Mouse (Mus musculus): ENCODE results near the gene Ptprm. TPM values are rescaled to one million over a fixed set of nuclear protein-coding genes. Genes with fewer than 3 reads are reported as not detected.

The Ptprm gene
- polyA plus RNA-seq, 1 experiment from 2014 or later = 12.6 TPM

DNA sequence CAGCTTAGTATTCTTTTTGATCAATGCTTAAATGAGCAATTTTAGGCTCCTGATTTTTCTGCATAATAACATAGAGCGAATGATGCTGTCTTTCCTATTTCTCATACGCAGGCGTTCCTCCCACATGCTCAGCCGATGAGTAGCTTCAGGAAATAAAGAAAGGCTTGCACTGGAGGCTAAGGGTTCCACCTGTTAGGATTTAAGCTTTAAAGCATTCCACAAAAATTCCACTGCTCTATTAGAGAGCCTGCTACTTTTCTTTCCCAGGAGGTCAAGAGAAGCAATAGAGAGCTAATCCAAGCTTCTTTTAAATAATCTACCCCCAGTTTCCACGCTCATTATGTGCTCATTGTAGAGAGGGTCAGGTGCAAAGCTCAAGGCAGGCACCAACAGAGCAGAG lies 127.3 kb downstream of the Ptprm start:
- 74% methylated on average over 5 of the region's 5 CpGs for WGBS
- no peaks in the 10 kb centered on the region for H3K36me3 ChIP-seq
- H3K9me3 ChIP-seq = no peaks in the 10 kb centered on the region
- H3K27me3 ChIP-seq (ENCODE audit: insufficient read depth, poor library complexity, severe bottlenecking) = no peaks in the 10 kb centered on the region
- H3K27ac ChIP-seq = no peak overlapping the region
- 0 out of 2 replicates have a peak, but pooled peaks cover 2% of the 10 kb centered on the region for H3K4me1 ChIP-seq
- no peak for DNase-seq (ENCODE audit: low spot score)
- H3K4me3 ChIP-seq = no peak overlapping the region

DNA sequence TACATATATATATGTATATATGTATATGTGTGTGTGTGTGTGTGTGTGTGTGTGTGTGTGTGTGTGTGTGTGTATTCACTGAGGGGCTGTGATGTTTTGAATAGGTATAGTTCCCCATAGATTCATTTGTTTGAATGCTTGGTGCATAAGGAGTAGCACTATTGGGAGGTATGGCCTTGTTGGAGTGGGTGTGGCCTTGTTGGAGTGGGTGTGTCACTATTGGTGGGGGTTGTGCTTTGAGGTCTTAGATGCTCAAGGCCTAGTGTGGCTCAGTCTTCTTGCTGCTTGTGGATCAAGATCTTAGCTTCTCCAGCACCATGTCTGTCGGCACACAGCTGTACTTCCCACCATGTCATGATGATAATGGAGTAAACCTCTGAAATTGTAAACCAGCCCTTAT lies 138.9 kb downstream of the Ptprm start:
- Histone ChIP-seq H3K9me3 (no peaks in the 10 kb centered on the region), H3K36me3 (no peaks in the 10 kb centered on the region), H3K4me3 (no peak overlapping the region), H3K27ac (no peak overlapping the region), H3K27me3 (ENCODE audit: insufficient read depth, poor library complexity, severe bottlenecking) (no peaks in the 10 kb centered on the region), H3K4me1 (0 out of 2 replicates have a peak, but pooled peaks cover 9% of the 10 kb centered on the region)
- WGBS = 72% methylated on average over 1 of the region's 1 CpGs
- DNase-seq (ENCODE audit: low spot score) = peak; percentile 61

DNA sequence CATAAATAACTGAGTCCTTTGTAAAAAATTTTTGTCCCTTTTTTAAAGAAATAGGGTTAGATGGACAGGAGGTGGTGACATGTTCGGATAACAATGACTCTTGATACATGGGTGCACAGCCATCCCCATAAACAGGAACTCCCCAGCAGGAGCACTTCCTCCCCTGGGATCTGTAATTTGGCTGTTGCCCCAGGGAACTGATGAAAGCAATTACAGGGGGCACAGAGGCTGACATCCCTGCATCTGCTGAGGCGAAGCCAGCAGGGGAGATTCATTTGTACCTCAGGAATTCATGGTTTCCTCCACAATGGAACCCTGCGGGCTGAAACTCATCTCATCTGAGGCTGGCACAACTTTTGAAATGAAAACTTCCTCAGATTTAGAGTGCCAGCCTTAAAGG lies 140.5 kb downstream of the Ptprm start:
- Histone ChIP-seq H3K27me3 (ENCODE audit: insufficient read depth, poor library complexity, severe bottlenecking) (no peaks in the 10 kb centered on the region), H3K9me3 (no peaks in the 10 kb centered on the region), H3K4me1 (0 out of 2 replicates have a peak, but pooled peaks cover 6% of the 10 kb centered on the region), H3K4me3 (no peak overlapping the region), H3K27ac (no peak overlapping the region), H3K36me3 (no peaks in the 10 kb centered on the region)
- DNase-seq (ENCODE audit: low spot score) = no peak
- 40% methylated on average over 3 of the region's 3 CpGs for WGBS

DNA sequence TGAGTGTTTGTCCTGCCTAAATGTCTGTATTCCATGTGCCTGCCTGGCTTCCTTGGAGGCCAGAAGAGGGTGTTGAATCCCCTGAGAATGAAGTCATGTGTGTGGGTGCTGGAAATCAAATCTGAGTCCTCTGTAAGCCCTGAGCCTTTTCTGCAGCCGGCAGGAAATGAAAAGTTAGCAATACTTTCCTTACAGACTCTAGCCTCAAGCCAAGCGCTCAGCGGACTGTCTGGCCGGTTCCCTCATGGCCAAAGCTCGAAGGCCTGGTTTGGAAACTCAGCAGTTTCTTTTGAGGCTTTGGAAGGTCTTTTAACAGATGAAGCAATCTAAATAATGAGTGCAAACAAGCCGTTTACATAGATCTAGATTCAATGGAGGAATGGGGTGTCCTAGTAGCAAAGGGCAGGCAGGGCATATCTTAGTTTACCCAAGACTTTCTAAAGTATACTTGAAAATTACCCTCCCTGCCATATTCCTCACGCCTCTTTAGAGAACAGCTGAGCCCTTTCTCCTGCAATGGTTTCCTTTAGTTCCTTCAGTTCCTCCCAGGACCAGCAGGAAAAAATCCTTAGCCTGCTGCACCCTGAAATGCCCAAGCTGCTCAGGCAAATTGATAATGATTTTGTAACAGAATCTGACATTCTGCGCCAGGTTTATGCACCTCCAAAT lies 144.4 kb downstream of the Ptprm start:
- WGBS = 69% methylated on average over 8 of the region's 8 CpGs
- no peaks in the 10 kb centered on the region for H3K27me3 ChIP-seq (ENCODE audit: insufficient read depth, poor library complexity, severe bottlenecking)
- 0 out of 2 replicates have a peak, but pooled peaks cover 6% of the 10 kb centered on the region for H3K4me1 ChIP-seq
- no peaks in the 10 kb centered on the region for H3K9me3 ChIP-seq
- no peak overlapping the region for H3K27ac ChIP-seq
- no peaks in the 10 kb centered on the region for H3K36me3 ChIP-seq
- DNase-seq (ENCODE audit: low spot score) = no peak
- no peak overlapping the region for H3K4me3 ChIP-seq

DNA sequence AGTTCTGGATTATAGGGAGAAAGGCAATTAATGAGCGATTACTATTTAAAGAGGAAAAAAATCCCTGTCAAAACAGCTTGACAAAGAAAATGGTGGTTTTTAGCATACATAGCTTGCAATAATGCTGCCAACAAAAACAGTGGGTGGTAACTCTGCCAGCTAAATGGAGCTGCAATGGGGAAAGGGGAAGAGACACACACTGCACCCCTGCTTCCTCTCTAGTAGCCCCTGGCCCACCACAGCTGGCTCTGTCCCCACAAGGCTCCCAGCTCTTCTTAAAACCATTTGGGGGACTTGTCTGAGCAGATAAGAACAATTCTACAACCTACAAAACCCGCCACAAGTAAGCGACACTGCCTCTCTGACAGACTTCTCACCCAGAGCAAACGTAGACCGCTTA lies 145.7 kb downstream of the Ptprm start:
- no peaks in the 10 kb centered on the region for H3K27me3 ChIP-seq (ENCODE audit: insufficient read depth, poor library complexity, severe bottlenecking)
- no peak overlapping the region for H3K27ac ChIP-seq
- H3K4me3 ChIP-seq = no peak overlapping the region
- H3K9me3 ChIP-seq = no peaks in the 10 kb centered on the region
- WGBS = 77% methylated on average over 5 of the region's 5 CpGs
- no peak for DNase-seq (ENCODE audit: low spot score)
- H3K36me3 ChIP-seq = no peaks in the 10 kb centered on the region
- no peaks in the 10 kb centered on the region for H3K4me1 ChIP-seq

DNA sequence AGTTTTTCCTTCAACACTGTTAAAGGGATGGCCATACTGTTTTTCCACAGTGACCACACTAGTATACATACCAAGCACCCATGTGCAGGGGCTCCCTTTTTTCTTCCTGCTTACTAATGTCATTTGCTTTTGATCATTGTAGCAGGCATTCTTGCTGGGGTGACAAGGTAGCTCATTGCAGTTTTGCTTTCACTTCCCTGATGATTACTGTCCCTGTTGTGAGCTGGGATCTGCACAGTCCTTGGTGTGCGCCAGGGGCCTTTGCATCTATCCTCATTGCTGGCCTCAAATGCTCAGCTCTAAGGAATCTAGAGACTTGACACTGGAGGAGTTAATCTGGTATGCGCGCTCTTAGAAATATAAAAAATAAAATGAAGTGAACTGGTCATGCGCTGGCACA lies 147.3 kb downstream of the Ptprm start:
- Histone ChIP-seq H3K27me3 (ENCODE audit: insufficient read depth, poor library complexity, severe bottlenecking) (no peaks in the 10 kb centered on the region), H3K9me3 (no peaks in the 10 kb centered on the region), H3K4me3 (no peak overlapping the region), H3K36me3 (no peaks in the 10 kb centered on the region), H3K4me1 (no peaks in the 10 kb centered on the region), H3K27ac (no peak overlapping the region)
- 94% methylated on average over 4 of the region's 4 CpGs for WGBS
- no peak for DNase-seq (ENCODE audit: low spot score)

DNA sequence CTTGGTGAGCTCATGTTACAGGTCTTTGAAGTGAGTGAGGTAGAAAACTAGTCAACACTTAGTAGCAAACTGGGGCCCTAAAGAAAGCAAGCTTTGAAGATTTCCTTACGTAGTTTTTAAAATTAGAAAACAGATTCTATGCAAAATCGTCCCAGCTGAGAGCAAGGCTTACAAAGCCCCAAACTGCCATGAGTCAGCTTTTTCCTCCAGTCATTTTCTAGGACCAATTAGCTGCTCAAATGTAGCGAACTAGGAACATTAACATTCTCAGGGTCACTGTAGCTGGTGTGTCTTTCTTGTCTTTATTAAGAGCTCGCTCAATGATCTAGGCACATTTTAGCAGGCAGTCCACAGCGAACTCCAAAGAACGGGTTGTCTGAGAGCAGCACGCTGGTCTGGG lies 153.1 kb downstream of the Ptprm start:
- Histone ChIP-seq H3K4me3 (no peak overlapping the region), H3K27me3 (ENCODE audit: insufficient read depth, poor library complexity, severe bottlenecking) (no peaks in the 10 kb centered on the region), H3K9me3 (no peaks in the 10 kb centered on the region), H3K4me1 (peaks cover 4% of the 10 kb centered on the region; the same call in 1 of the 2 replicates), H3K36me3 (no peaks in the 10 kb centered on the region), H3K27ac (no peak overlapping the region)
- WGBS = 51% methylated on average over 7 of the region's 7 CpGs
- DNase-seq (ENCODE audit: low spot score) = no peak

DNA sequence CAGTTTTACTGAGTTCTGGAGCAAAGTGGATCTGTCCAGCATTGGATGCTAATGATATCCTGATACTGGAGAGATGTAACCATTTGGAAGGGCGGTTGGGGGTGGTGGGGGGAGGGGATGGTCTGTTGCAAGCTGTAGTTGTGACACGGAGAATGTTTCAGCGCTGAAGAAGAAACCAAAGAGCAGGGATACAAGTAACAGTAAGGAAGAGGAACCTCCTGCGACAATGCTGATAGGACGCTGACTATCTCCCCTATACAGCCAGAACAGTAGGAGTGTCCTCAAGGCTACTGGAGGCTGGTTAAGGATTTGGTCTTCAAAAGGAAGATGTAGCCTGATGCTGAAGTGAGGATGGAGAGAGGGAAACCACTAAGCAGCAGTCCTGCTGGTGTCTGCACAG lies 160.5 kb downstream of the Ptprm start:
- WGBS = 41% methylated on average over 5 of the region's 5 CpGs
- Histone ChIP-seq H3K36me3 (no peaks in the 10 kb centered on the region), H3K27me3 (ENCODE audit: insufficient read depth, poor library complexity, severe bottlenecking) (no peaks in the 10 kb centered on the region), H3K9me3 (no peaks in the 10 kb centered on the region), H3K4me1 (peaks cover 5% of the 10 kb centered on the region; the same call in 1 of the 2 replicates), H3K4me3 (no peak overlapping the region), H3K27ac (no peak overlapping the region)
- no peak for DNase-seq (ENCODE audit: low spot score)

DNA sequence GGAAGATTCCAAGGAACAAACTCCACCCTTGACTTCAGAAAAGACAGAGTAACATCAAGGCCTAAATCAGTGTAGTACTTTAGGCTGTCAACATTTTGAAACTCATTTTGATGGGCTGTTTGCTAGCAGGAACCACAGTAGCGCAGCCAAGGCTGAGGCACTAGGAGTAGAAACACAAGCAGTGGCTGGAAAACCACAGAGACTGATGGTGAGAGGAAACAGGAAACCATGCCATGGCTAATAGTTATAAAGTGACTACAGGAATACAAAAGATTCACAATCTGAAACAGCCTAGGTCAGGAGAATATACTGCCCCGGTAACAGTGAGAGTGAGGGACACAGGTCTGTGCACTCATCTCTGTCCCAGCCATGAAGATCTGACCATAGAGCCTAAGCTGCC lies 165.7 kb downstream of the Ptprm start:
- 72% methylated on average over 2 of the region's 2 CpGs for WGBS
- H3K4me1 ChIP-seq = 0 out of 2 replicates have a peak, but pooled peaks cover 3% of the 10 kb centered on the region
- H3K4me3 ChIP-seq = no peak overlapping the region
- no peak for DNase-seq (ENCODE audit: low spot score)
- H3K9me3 ChIP-seq = no peaks in the 10 kb centered on the region
- H3K27me3 ChIP-seq (ENCODE audit: insufficient read depth, poor library complexity, severe bottlenecking) = no peaks in the 10 kb centered on the region
- H3K27ac ChIP-seq = no peak overlapping the region
- H3K36me3 ChIP-seq = no peaks in the 10 kb centered on the region

DNA sequence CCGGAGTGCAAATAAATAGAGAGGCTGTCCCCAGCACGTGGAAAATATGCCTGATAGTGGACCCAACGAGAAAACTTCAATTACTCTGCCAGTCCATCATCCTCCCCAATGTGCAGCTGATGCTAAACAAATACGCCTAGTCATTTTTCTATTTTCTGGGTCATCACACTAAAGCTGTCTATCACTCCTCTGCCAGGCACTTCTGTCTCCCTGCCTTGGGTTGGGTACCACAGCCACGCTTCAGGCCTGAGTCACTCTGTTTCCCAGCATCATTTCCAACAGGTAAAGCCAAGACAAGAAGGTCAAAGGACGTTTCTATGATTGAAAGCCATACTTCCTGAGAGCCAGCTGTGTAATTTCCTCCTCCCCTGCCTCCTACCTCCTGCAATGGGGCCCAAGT lies 167.4 kb downstream of the Ptprm start:
- Histone ChIP-seq H3K27me3 (ENCODE audit: insufficient read depth, poor library complexity, severe bottlenecking) (no peaks in the 10 kb centered on the region), H3K36me3 (no peaks in the 10 kb centered on the region), H3K4me1 (no peaks in the 10 kb centered on the region), H3K9me3 (no peaks in the 10 kb centered on the region), H3K27ac (no peak overlapping the region), H3K4me3 (no peak overlapping the region)
- DNase-seq (ENCODE audit: low spot score) = no peak
- 76% methylated on average over 6 of the region's 6 CpGs for WGBS

DNA sequence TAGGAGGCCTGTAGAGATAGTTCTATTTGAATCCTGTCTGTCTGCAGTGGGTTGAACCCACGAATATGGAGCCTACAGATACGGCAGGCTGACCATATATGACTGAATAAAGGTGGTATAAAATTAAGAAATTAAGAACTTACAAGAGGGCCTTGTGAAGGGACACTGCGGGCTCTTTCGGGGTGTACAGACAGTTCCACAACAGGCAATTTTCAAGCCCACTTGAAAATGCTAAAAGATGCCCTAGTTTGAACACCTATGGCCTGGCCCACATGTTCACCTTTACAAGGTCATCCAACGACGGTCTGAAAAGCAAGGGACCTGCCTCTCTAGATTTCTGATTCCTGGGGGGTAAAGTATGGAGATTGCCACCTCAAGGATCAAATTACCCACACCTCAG lies 168.3 kb downstream of the Ptprm start:
- H3K9me3 ChIP-seq = no peaks in the 10 kb centered on the region
- H3K4me3 ChIP-seq = no peak overlapping the region
- WGBS = 86% methylated on average over 6 of the region's 6 CpGs
- H3K27ac ChIP-seq = no peak overlapping the region
- DNase-seq (ENCODE audit: low spot score) = no peak
- H3K36me3 ChIP-seq = no peaks in the 10 kb centered on the region
- no peaks in the 10 kb centered on the region for H3K4me1 ChIP-seq
- H3K27me3 ChIP-seq (ENCODE audit: insufficient read depth, poor library complexity, severe bottlenecking) = no peaks in the 10 kb centered on the region

DNA sequence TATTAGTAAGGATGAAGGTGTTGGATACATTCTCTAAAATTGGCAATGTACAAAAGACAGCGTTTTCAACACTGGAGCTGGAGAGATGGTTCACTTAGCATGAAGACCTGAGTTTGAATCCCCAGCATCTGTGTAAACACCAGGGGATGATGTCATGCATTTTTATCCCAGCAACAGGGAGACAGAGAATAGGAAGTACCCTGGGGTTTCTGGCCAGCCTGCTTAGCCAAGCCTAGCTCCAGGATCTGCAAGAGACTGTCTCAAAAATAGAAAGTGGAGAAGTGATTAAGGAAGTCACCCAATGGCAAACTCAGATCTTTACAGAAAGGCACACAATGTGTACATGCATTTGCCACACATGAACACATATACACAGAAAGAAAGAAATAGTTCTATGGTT lies 174.8 kb downstream of the Ptprm start:
- Histone ChIP-seq H3K27me3 (ENCODE audit: insufficient read depth, poor library complexity, severe bottlenecking) (no peaks in the 10 kb centered on the region), H3K27ac (no peak overlapping the region), H3K4me1 (no peaks in the 10 kb centered on the region), H3K9me3 (no peaks in the 10 kb centered on the region), H3K36me3 (no peaks in the 10 kb centered on the region), H3K4me3 (no peak overlapping the region)
- DNase-seq (ENCODE audit: low spot score) = no peak
- WGBS = 76% methylated on average over 1 of the region's 1 CpGs

DNA sequence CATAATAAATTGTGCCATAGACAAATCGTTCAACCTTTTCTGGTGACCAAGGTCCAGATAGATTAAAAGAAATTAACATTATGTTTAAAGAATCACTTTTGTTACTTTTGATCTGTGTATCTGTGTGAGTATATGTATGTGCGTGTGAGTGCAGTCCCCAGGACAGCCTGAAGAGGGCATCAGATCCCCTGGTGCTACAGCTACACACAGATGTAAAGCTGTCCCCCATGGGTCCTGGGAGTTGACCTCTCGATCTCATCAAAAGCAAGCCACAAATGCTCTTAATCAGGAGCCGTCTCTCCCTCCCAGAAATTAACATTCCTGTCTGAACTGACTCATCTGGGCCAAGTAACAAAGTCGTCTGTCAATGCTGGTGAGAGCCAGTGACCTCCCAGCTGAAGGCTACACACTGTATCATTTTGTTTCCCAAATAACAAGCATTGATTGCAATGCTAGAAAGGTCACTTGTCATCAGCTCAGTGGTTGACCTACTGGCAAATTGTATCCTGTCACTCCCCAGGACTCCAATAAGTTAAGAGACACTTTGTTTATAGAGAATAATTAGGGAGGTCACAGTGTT lies 175.5 kb downstream of the Ptprm start:
- Histone ChIP-seq H3K4me3 (no peak overlapping the region), H3K9me3 (no peaks in the 10 kb centered on the region), H3K36me3 (no peaks in the 10 kb centered on the region), H3K27ac (no peak overlapping the region), H3K27me3 (ENCODE audit: insufficient read depth, poor library complexity, severe bottlenecking) (no peaks in the 10 kb centered on the region), H3K4me1 (no peaks in the 10 kb centered on the region)
- WGBS = 70% methylated on average over 5 of the region's 5 CpGs
- DNase-seq (ENCODE audit: low spot score) = no peak

DNA sequence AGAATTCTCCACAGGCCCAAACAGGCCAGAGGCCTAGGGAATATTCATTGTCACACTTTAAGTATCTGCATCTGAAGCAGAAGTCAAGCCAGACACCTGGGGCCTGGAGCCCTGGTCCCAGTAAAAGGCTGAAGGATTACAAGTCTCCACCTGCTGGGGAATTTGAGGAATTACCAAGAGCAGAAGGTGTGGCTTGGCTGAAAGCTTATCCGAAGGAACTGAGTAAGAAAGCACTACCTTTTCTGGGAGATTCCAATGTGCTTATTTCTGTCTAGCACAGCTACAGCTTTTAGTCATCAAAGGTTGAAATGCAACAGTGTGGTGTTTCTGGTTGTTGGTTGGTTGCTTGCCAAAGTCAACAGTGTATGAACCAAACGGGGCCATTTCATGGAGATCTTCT lies 178.4 kb downstream of the Ptprm start:
- H3K36me3 ChIP-seq = no peaks in the 10 kb centered on the region
- H3K9me3 ChIP-seq = no peaks in the 10 kb centered on the region
- no peak for DNase-seq (ENCODE audit: low spot score)
- WGBS = 56% methylated on average over 2 of the region's 2 CpGs
- H3K27me3 ChIP-seq (ENCODE audit: insufficient read depth, poor library complexity, severe bottlenecking) = no peaks in the 10 kb centered on the region
- no peak overlapping the region for H3K27ac ChIP-seq
- peaks cover 6% of the 10 kb centered on the region for H3K4me1 ChIP-seq
- H3K4me3 ChIP-seq = no peak overlapping the region
